Mouse (Mus musculus) adrenal gland (tissue): ENCODE results near the gene Gorasp2.

Experiments used
- intact Hi-C: fragments of 180-260 bp; cut with DNase I; formaldehyde crosslinking; loops from one replicate; pipeline ENCODE4 v1.15.1; 2025
- long read RNA-seq, 2 experiments: library from polyadenylated mRNA; unstranded; transcript quantifications; one replicate each; pipeline ENCODE4 v2.0.0; 2020; ENCODE audit warnings: borderline replicate concordance in 1 of 2; ENCODE audit not compliant: insufficient replicate concordance in 1 of 2

Gorasp2 gene
- long read RNA-seq, experiment 1, transcript Gorasp2-201 (10 exons, 2,238 nt), result major isoform, 111 of 145 reads
- long read RNA-seq, experiment 1, transcript Gorasp2-203 (9 exons, 1,196 nt), result minor isoform, 7 of 145 reads
- long read RNA-seq, experiment 1, partial matches to known transcripts, result 23 of 145 reads
- long read RNA-seq, experiment 1, other reads (novel, unspliced or antisense), result 2 of 145 reads
- long read RNA-seq, experiment 2, transcript Gorasp2-201 (10 exons, 2,238 nt), result major isoform, 121 of 149 reads
- long read RNA-seq, experiment 2, transcript Gorasp2-203 (9 exons, 1,196 nt), result minor isoform, 9 of 149 reads
- long read RNA-seq, experiment 2, partial matches to known transcripts, result 10 of 149 reads
- long read RNA-seq, experiment 2, other reads (novel, unspliced or antisense), result 8 of 149 reads

DNA sequence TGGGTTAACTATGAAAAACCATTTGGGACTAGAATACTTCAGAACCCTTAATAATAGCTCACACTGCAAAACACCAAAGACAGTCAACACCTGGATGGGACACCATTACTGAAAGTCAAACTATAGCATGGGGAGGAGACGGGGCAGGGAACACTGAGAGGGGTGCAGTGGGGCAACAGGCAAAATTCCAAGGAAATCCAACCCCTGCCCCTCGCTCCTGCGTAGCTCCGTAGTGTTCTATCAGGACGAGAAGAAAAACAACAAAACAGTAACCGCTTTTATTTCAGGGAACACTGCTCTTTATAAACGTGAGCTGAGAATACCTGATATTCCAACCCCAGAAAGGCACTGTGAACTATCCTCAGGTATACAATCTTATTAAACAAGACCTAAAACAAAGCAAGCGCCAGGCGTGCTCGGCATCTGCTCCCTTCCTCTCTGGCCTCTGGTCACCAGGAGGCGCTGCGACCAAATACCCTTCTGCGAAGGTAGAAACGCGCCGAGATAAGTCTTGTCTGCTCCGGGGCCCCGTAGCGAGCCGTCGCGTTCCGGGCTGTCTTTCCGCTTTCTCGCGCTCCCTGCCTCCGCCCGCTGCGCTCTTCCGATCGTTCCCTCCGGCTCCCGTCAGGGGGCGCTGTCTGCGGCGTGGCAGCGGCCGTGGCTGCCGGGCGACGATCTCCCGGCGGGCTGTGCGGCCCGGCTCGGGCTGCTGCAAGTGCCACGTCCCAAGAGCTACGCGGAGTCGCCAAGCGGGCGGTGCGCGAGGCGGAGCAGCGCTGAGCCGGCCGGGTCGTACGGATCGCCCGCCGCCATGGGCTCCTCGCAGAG, at the start of gene Gorasp2:
Gene Gorasp2 (plus strand): TSS at position 690 of the 828 bp plus-strand sequence.
- intact Hi-C loops, result no loop called here

DNA sequence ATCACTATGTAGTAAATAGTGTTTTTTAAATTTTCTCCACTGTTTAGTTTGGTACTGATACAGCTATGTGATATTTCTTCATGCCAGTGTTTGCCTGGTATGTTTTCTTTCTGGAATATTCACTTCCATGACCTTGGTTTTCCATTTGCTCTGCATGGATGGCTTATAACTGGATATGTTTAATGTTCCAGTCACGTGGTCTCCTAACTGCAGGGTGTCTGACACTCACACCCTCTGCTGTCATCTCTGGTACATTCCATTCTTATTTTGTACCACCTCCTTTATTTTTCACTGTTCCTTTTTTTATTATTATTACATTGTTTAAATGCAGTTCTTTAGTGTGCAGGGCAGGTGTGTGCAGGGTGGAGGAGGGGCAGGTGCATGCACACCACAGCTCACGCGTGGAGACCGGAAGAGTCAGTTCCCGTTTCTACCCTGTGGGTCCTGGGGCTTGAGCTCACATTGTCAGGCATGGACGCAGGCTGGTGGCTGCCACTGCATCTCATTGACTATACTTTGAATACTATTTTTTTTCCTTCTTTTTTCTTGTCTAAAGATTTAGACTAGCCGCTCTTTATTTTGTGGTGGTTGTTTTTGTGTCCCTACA, 46.5 kb upstream of the Gorasp2 start:
- intact Hi-C loops, result no loop called here

DNA sequence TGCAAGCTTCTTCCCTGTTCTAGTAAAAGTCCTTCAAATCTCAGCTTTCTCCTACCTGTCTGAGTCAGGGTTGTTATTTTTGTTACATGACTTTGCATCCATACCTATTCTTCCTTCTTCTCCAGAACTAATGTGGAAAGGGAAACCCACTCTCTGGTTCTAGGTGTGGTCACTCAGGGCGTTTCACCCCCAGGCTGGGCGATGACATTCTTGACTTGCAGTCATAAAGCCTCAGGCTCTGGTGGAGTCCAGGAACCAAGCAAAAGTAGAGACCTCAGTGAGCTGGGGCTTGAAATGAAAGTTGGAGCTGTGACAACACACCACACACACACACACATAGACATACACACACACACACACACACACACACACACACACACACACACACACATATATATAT, 45.3 kb upstream of the Gorasp2 start:
- intact Hi-C loops, result no loop called here

DNA sequence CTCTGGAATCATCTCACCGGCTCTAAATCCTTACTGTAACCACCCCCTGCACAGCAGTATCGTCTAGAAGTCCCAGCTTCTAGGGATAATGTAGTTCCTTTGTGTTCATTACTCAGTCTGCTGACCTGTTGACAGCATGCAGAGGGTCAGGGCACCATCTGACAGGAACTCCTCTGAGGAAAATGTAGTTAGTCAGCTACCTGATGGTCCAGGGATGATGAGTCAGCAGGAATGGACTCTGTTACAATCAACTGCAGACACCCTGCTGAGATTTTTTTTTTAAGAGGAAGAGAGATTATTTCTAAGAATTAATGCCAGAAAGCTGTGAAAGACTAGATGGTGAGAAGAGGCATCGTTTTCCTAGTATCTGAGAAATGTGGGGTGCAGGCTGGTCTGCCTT, 44.8 kb upstream of the Gorasp2 start:
- intact Hi-C loops, result no loop called here

DNA sequence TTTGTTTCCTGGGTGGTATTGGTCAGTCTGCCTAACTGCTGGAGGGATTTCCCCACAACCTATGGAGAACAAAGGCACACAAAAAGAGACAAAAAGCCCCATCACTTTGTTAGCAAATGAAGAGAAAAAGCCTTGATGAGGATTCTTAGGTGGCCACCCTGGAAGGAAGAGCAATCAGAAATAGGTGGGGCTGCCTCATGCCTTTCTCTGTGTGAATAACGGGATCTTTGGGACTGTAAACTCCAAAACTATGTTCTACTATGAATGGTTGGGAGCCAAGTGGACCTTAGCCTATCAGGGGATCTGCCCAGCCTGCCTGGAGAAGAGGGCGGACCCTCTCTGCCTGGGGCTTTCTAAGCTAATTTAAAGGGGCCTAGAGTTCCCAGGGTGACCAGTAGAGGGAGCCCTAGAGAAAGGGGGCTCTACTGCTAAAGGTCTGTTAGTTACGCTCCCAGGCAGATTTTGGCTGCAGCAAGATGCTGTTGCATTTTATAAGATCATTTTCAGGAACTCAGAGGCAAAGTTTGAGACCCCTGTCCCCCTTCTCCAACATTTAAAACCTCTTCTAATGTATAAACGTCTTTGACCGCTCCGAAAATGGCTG, 42.0 kb upstream of the Gorasp2 start:
- intact Hi-C loops, result no loop called here

DNA sequence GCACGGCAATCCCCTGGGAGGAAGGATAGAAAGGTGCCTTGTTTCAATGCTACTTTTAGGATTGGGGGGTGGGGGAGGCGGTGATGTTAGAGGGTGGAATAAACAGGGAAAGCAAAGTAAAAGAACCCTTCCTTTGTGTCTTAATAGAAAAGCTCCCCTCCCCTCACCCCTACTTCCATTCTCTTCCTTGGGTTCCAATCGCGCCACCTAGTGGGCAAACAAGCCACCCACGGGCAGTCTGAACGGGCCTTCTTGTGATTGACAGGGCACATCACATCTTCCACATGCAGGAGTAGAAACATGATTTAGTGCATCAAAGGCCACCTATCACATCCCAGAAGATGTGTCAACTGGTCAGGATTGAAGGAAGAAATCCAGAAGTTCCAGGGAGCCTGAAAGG, 41.2 kb upstream of the Gorasp2 start:
- intact Hi-C loops, result no loop called here

DNA sequence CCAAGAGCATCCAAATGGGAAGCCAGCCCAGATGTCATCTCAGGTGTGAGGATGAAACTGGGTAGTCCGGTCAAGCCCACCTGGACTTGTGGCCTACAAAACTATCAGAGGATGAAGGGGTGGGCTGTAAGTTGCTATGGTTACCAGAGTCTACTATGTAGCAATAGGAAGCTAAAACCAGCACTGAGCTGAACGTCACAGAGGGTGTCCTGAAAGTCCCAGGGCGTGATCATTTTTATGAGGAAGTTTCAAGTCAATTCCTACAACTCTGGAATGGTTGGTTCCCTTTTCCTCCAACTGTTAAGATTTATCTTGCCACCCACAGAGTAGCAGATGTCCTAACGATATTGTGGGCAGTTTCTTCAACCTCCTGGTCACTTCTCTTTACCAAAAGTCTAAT, 39.1 kb upstream of the Gorasp2 start:
- intact Hi-C loops, result no loop called here

DNA sequence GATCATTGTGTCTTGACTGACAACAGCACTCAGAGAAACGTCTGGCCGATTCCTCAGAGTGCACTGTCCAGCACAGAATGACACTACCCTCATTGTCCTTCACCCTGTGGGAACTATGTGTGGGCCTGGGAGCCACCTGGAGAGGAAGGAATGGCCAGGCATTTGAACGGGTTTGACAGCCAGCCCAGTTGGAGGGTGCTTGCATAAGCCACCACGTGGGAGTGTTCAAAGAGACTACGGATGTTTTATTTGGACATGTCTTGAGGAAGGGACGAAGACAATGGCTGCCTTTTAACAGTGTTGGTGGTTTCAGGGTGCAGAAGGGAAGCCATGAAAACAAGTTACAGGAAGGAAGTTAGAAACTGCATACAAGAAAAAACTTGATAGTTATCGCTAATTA, 35.6 kb upstream of the Gorasp2 start:
- intact Hi-C loops, result no loop called here

DNA sequence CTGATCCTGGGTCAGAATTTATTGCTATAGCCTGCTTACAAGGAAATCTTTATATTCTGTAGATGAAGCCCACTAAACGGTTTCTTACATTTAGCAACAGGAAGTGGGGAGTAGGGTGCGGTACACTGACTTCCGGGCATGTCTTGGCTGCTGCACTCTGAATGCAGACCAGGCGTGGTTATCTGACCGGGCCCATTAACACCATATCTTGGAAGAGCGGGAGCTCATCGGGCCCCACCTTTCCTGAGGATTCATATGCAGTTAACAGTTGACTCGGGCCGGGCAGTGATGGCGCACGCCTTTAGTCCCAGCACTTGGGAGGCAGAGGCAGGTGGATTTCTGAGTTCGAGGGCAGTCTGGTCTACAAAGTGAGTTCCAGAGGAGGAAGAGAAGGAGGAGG, 33.0 kb upstream of the Gorasp2 start:
- intact Hi-C loops, result no loop called here

DNA sequence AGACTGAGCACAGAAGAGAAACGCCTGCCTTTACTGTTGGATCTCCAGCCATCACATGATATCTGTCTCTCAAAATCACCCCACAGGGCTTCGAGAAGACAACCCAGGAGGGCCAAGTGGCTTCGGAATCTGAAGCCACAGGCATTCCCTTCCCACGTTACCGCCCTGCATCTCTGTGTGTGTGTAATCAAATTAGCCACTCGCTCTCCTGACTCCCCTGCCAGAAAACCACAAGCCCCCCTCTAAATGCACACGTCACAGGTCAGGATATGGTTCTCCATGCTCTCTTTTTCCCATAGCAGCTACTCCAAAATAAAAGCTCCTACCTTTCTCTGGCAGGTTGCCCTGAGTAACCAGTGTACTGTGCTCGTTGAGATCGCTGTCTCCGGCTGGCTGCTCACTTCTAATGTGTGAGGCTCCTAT, 32.0 kb upstream of the Gorasp2 start:
- intact Hi-C loops, result no loop called here

DNA sequence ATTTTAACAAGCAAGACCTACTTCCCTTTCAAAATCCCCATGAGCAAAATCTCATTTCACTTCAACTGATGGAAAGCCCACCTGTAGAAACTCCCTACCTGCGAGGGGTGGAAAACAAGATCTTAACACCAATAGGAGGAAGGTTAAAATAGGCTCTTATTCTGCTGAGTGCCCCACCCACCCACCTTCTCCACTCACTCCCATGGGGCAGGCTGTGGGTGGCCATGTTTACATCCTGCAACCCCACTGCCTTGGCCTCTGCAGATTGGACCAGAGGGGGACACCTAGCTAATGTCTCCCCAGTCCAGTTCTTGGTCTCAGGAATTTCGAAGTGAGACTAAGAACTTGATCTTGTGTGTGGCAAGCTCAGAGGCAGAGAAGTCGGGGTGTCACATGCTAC, 31.5 kb upstream of the Gorasp2 start:
- intact Hi-C loops, result no loop called here

DNA sequence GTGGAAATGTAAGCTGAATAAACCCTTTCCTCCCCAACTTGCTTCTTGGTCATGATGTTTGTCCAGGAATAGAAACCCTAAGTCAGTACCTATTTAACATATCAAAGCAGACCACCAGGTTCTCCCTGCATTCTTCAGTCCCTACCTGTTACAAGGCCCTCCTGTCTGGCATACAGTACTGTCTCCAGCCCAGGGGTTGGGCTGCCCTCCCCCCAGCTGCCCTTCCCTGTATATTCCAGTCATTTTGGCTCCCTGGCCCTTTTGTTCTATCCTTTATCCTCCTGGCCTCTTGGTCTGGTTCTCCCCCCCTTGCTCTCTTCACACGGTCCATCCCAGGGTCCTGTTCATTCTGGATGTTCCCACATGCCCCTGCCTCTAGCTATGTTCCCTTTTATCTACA, 30.1 kb upstream of the Gorasp2 start:
- intact Hi-C loops, result no loop called here

DNA sequence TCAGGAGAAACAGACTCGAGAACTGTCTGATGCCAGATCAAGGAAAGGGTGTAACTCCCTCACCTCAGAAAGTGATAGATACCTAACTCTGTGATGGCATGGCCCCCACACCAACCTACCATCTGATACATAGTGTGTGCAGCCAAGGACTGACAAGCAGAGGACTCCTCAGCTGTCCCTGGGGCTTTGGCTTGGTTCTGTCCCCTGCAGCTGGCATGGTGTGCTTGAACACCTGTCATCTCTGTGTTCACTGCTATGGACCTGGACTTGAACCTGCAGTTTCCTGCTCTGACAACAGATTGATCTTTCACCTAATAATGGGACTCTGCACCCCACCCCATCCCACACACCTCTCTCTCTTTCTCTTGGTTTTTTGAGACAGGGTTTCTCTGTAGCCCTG, 29.0 kb upstream of the Gorasp2 start:
- intact Hi-C loops, result no loop called here

DNA sequence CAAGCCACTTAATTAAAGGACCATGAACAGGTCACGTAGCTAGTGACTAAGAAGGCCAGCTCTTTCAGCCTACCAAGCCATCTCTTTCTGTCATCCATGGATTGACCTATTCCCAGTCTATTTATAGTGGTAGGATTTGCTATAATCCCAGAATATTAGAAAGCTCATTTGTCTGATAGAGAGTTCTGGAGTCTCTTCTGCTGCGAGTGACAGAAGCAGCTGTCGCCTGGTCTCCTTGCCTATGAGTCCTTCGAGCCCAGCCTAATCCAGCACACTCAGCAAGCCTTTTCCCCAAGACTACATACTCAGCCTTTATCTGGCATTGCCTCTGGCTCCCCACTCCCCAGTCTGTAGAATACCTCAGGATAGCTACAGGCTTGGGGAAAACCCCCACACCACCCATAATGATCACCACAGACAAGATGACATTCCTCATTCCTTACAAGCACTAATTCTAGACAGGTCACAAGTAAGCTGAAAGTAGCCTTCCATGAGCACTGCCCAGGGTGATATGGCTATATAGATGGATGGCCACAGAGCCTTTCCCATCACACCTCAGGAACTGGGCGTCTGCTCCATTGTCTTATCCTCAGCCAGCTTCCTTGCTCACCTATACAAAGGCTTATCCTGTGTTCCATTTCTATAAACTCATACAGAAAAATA, 27.2 kb upstream of the Gorasp2 start:
- intact Hi-C loops, result no loop called here

DNA sequence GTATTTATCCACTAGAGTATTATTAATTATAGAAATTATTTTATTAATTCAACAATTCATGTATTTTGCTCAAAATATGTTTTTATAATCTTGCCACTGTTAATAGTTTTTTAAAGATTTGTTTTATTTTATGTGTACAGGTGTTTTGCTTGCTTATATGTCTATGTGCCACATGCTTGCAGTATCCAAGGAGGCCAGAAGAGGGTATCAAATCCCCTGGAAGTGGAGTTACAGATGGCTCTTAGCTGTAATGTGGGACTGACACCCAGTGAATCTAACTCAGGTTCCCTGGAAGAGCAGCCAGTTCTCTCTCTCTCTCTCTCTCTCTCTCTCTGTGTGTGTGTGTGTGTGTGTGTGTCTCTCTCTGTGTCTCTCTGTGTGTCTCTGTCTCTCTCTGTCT, 20.4 kb upstream of the Gorasp2 start:
- intact Hi-C loops, result no loop called here

DNA sequence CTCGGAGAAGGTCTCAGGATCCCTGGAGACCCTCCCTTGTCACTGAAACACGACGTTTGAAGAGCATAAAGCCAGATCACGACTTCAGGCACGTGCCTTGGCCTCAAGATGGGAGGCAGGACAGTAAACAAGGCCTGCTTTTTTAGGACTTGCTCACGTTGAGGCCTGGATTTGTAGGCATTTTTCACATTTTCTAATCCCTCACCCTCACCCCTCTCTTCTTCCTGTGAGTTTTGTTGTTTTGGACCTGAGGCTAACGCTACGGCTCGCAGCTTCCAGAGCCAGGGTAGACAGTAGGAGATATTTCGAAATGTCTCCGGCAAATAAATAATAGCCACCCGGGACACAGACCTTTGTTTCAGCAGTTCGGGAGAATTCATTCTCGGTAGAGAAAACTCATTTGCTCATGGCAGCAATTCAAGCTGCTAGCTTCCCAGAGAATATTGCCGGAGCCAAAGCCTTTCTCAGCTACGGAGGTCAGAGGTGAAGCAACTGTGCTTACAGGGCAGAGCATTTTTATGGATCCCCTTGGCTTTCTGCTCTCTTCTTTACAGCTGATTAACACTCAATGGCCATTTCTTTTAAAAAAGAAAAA, 18.3 kb upstream of the Gorasp2 start:
- intact Hi-C loops, result no loop called here

DNA sequence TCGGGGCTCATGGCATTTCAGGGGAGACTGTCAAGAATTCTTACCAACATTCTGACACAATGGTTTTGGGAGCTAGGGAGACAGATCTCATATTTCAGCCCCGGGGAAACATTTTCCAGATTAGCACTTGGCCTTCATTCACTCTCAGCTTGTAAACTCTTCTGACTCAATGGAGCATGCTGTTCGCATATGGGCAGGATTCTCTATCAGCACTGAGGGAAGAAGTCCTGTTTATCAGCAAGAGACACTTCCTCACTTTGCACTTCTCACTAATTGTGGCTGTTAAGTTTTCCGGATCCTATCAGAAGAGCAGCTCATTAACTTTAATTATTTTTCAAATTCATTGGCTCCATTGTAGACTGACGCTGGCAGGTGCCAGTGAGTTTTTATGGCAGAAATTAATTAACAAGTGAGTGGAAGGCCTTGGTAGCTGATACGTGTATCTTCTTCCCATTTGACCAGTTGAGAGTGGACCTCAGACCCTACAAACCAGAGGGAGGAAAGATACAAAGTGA, 16.1 kb upstream of the Gorasp2 start:
- intact Hi-C loops, result no loop called here

DNA sequence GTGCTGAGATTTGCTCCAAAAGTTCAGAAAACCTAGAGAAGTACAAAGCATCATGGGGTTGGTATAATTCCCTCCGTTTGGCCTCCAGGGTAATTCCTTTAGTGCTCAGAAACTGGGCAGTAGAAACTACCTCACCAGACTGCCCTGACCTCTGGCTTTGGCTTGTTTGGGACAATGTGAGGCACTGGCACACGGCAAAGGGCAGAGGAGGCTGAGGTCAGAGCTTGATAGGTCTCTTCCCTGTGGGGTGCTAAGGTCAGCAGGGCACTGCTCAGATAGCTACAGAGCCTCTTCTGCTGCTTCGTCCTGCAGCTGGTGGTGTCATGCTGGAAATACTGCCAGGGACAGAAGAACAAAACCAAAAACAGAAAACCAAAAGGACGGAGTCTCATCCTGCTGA, 13.7 kb upstream of the Gorasp2 start:
- intact Hi-C loops, result no loop called here

DNA sequence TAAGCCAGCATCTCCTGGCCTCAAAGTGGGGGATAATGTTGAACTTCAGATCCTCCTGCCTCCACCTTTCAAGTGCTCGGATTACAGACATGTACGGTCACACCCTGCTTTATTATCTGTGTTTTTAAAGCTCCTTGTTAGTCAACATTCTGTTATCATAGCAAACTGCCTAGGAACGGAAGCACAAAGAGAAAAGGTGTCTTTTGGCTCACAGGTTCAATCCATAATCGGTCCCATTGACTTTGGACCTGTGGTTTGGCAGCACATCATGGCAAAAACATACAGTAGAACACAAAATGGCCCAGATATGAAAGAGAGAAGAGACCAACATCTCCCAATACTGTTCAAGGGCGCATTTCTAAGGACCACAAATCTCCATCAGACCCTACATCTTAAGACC, 13.1 kb upstream of the Gorasp2 start:
- intact Hi-C loops, result no loop called here

DNA sequence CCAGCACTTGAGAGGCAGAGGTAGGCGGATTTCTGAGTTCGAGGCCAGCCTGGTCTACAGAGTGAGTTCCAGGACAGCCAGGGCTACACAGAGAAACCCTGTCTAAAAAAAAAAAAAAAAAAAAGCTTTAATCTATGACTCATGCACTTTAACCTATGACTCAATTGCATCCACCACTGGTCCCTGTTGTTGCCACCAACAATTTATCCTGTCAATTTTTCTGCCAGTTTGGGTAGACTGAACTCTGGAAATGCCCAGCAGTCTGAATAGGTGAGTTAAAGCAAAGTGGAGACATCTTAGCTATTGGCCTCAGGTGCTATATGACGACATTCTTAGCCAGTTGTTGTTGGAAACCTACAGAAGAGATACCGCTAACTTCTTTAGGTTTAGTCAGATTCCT, 11.9 kb upstream of the Gorasp2 start:
- intact Hi-C loops, result no loop called here

DNA sequence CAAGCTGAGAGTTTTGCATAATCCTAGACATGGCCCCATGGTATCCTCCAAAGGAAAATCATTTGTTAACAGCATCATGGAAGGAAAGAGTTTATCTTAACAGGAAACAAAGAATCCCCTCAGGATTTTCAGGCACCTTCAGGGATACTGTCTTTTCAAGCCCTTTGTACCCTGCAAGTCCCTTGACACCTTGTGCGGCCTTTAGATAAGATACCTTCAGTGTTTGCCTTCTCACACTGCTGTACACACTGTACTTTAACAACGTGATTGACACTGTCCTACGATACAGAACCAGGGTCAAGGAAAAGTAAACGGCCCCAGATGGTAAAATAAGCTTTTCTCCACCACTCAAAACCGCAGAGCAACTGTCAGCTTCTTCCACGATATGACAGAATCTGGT, 9.6 kb upstream of the Gorasp2 start:
- intact Hi-C loops, result no loop called here
